Mouse (Mus musculus): ENCODE measurements around the gene Bcl11a. TPM values are rescaled to one million over a fixed set of nuclear protein-coding genes. Genes with fewer than 3 reads are reported as not detected.

Gene Bcl11a
- polyA plus RNA-seq, 1 experiment from 2014 or later, result 0.95 TPM

GRCm38 (mm10) chr11:24139952-24140351, 62.1 kb downstream of the Bcl11a start:
- 95% methylated on average over 2 of the region's 2 CpGs for WGBS
- DNase-seq (ENCODE audit: low spot score) (no peak), ATAC-seq (replicated peaks; ENCODE audit: low FRiP score, low read depth) (no peak)
- H3K4me3 ChIP-seq (replicated peaks; ENCODE audit: low read depth, low read length), result no peak overlapping the region
- H3K4me1 ChIP-seq (replicated peaks; ENCODE audit: insufficient read depth, low read length), result no peaks in the 10 kb centered on the region
- H3K27ac ChIP-seq, result no peak overlapping the region
- H3K27me3 ChIP-seq (ENCODE audit: insufficient read depth, low read length), result no peaks in the 10 kb centered on the region
- H3K9ac ChIP-seq (ENCODE audit: low read depth, low read length), result no peak overlapping the region
- no peak overlapping the region for H3K4me2 ChIP-seq (ENCODE audit: low read length)
- no peaks in the 10 kb centered on the region for H3K9me3 ChIP-seq (replicated peaks; ENCODE audit: low read length)
- H3K36me3 ChIP-seq (ENCODE audit: insufficient read depth, low read length), result no peaks in the 10 kb centered on the region
- TF ChIP-seq CTCF (IDR thresholded peaks at IDR 0.05; ENCODE audit: low read depth), result peak; percentile 9; the same call in 1 of the 2 replicates

GRCm38 (mm10) chr11:24140948-24141347, 63.1 kb downstream of the Bcl11a start:
- Histone ChIP-seq H3K4me3 (replicated peaks; ENCODE audit: low read depth, low read length) (no peak overlapping the region), H3K9ac (ENCODE audit: low read depth, low read length) (no peak overlapping the region), H3K36me3 (ENCODE audit: insufficient read depth, low read length) (no peaks in the 10 kb centered on the region), H3K9me3 (replicated peaks; ENCODE audit: low read length) (no peaks in the 10 kb centered on the region), H3K4me1 (replicated peaks; ENCODE audit: insufficient read depth, low read length) (no peaks in the 10 kb centered on the region), H3K27ac (no peak overlapping the region), H3K4me2 (ENCODE audit: low read length) (no peak overlapping the region), H3K27me3 (ENCODE audit: insufficient read depth, low read length) (no peaks in the 10 kb centered on the region)
- no peak for ATAC-seq (replicated peaks; ENCODE audit: low FRiP score, low read depth)
- no peak for DNase-seq (ENCODE audit: low spot score)
- no peak for TF ChIP-seq CTCF (IDR thresholded peaks at IDR 0.05; ENCODE audit: low read depth)
- WGBS, result 95% methylated on average over 2 of the region's 2 CpGs

DNA sequence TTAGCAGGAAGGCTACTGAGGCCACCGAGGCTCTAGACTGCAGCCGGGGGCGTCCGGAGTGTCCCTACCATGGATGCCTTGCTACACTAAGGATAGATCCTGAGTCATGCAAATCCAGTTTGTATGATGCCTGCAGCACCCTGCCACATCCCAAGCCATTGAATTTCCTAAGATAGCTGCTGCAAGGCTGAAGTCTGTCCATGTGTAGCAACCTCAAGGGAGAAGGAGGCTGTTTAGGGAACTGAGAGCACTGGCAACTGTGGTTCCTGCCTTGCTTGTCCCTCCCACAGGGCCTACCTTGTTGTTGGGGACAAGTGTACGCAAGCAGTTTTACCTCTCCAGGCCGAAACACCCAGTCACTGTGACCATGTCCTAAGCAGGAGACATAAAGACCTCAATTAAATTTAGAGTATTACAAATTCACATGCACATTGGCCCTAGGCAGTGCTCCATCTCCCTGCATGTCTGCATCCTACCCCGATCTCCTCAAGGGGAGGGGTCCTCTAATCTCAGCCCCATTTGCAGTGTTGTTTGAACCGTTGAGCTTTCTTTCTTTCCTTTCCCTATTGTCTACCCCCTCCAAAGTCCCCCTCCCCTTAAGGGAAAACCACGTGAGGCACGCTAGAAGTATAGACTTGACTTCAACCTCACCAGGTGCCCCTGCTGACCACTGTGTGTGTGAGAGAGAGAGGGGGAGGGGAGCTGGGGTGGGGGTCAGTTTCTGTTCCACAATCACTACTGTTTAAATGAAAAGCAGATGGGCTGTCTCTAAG, 63.8 kb downstream of the Bcl11a start:
- no peaks in the 10 kb centered on the region for H3K9me3 ChIP-seq (replicated peaks; ENCODE audit: low read length)
- no peak overlapping the region for H3K4me3 ChIP-seq (replicated peaks; ENCODE audit: low read depth, low read length)
- H3K9ac ChIP-seq (ENCODE audit: low read depth, low read length), result no peak overlapping the region
- DNase-seq (ENCODE audit: low spot score) (no peak), ATAC-seq (replicated peaks; ENCODE audit: low FRiP score, low read depth) (no peak)
- H3K36me3 ChIP-seq (ENCODE audit: insufficient read depth, low read length), result no peaks in the 10 kb centered on the region
- 77% methylated on average over 10 of the region's 10 CpGs for WGBS
- H3K4me1 ChIP-seq (replicated peaks; ENCODE audit: insufficient read depth, low read length), result no peaks in the 10 kb centered on the region
- no peak for TF ChIP-seq CTCF (IDR thresholded peaks at IDR 0.05; ENCODE audit: low read depth)
- H3K4me2 ChIP-seq (ENCODE audit: low read length), result no peak overlapping the region
- no peaks in the 10 kb centered on the region for H3K27me3 ChIP-seq (ENCODE audit: insufficient read depth, low read length)
- H3K27ac ChIP-seq, result no peak overlapping the region

DNA sequence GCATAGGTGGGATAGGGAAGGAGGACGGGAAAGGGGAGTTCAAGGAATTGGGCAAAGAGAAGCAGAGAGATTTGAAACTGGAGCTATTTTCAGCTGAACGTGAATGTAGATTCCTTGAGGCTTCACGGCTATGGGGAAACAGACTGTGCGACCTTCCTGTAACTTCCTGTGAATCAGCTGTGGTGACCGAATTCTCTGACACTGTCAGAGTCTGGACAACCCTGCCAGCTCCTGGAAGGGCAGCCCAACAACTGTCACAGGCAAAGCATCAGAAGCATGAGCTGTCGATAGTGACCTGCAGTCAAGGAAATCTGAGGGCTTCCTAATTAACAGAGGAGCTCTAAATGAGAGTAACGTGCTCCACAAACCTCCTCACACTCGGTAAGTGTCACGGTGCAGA, 64.5 kb downstream of the Bcl11a start:
- H3K4me1 ChIP-seq (replicated peaks; ENCODE audit: insufficient read depth, low read length), result no peaks in the 10 kb centered on the region
- H3K9me3 ChIP-seq (replicated peaks; ENCODE audit: low read length), result no peaks in the 10 kb centered on the region
- 35% methylated on average over 9 of the region's 9 CpGs for WGBS
- H3K36me3 ChIP-seq (ENCODE audit: insufficient read depth, low read length), result no peaks in the 10 kb centered on the region
- ATAC-seq (replicated peaks; ENCODE audit: low FRiP score, low read depth) (no peak), DNase-seq (ENCODE audit: low spot score) (no peak)
- no peaks in the 10 kb centered on the region for H3K27me3 ChIP-seq (ENCODE audit: insufficient read depth, low read length)
- no peak overlapping the region for H3K4me2 ChIP-seq (ENCODE audit: low read length)
- H3K27ac ChIP-seq, result no peak overlapping the region
- H3K9ac ChIP-seq (ENCODE audit: low read depth, low read length), result no peak overlapping the region
- H3K4me3 ChIP-seq (replicated peaks; ENCODE audit: low read depth, low read length), result no peak overlapping the region
- TF ChIP-seq CTCF (IDR thresholded peaks at IDR 0.05; ENCODE audit: low read depth), result no peak

GRCm38 (mm10) chr11:24144159-24144946, 66.5 kb downstream of the Bcl11a start:
- Histone ChIP-seq H3K27ac (no peak overlapping the region), H3K4me1 (replicated peaks; ENCODE audit: insufficient read depth, low read length) (no peaks in the 10 kb centered on the region), H3K27me3 (ENCODE audit: insufficient read depth, low read length) (no peaks in the 10 kb centered on the region), H3K4me3 (replicated peaks; ENCODE audit: low read depth, low read length) (no peak overlapping the region), H3K9me3 (replicated peaks; ENCODE audit: low read length) (no peaks in the 10 kb centered on the region), H3K4me2 (ENCODE audit: low read length) (no peak overlapping the region), H3K9ac (ENCODE audit: low read depth, low read length) (no peak overlapping the region), H3K36me3 (ENCODE audit: insufficient read depth, low read length) (no peaks in the 10 kb centered on the region)
- TF ChIP-seq CTCF (IDR thresholded peaks at IDR 0.05; ENCODE audit: low read depth), result no peak
- peak; percentile 60; the same call in 1 of the 2 replicates for ATAC-seq (replicated peaks; ENCODE audit: low FRiP score, low read depth)
- 54% methylated on average over 16 of the region's 16 CpGs for WGBS
- peak; percentile 22 for DNase-seq (ENCODE audit: low spot score)

- Histone ChIP-seq H3K4me2 (ENCODE audit: low read length) (no peak overlapping the region), H3K27me3 (ENCODE audit: insufficient read depth, low read length) (no peaks in the 10 kb centered on the region), H3K27ac (no peak overlapping the region), H3K9me3 (replicated peaks; ENCODE audit: low read length) (no peaks in the 10 kb centered on the region), H3K9ac (ENCODE audit: low read depth, low read length) (no peak overlapping the region), H3K4me3 (replicated peaks; ENCODE audit: low read depth, low read length) (no peak overlapping the region), H3K36me3 (ENCODE audit: insufficient read depth, low read length) (no peaks in the 10 kb centered on the region), H3K4me1 (replicated peaks; ENCODE audit: insufficient read depth, low read length) (no peaks in the 10 kb centered on the region)
- DNase-seq (ENCODE audit: low spot score) (no peak), ATAC-seq (replicated peaks; ENCODE audit: low FRiP score, low read depth) (no peak)
- WGBS, result 63% methylated on average over 4 of the region's 4 CpGs
- TF ChIP-seq CTCF (IDR thresholded peaks at IDR 0.05; ENCODE audit: low read depth), result no peak
Measured at GRCm38 (mm10) chr11:24146034-24146433, 68.2 kb downstream of the Bcl11a start.

Data from kidney, postnatal 0 days (tissue).